Mouse (Mus musculus): Measurements from ENCODE around the gene Opalin. TPM values are rescaled to one million over a fixed set of nuclear protein-coding genes. Genes with fewer than 3 reads are reported as not detected.
A peak's percentile ranks its signal among the peaks of the same experiment; 100 is the strongest.

The Opalin gene
- total RNA-seq (2014; rRNA removed) (not detected in 2 replicates), polyA plus RNA-seq (2015; fragmentation: Nextera tagmentation; extraction: Ambion mirVana) (not detected in 2 replicates)

- H3K27me3 ChIP-seq (ENCODE audit: insufficient read depth, low read length) = no peaks in the 10 kb centered on the region
- no peaks in the 10 kb centered on the region for H3K4me1 ChIP-seq (ENCODE audit: insufficient read depth, low read length)
- WGBS = 63% methylated on average over 3 of the region's 3 CpGs
- H3K4me2 ChIP-seq (ENCODE audit: low read depth, low read length, poor library complexity, severe bottlenecking) = no peak within 1 kb of the TSS
- no peak for TF ChIP-seq CTCF (IDR thresholded peaks at IDR 0.05)
- no peak within 1 kb of the TSS for H3K9ac ChIP-seq (replicated peaks; ENCODE audit: low read length, poor library complexity, severe bottlenecking)
- ATAC-seq (ENCODE audit: low FRiP score) (no peak), DNase-seq (ENCODE audit: low spot score) (no peak)
- no peak within 1 kb of the TSS for H3K4me3 ChIP-seq (ENCODE audit: low read depth, low read length)
- H3K9me3 ChIP-seq (ENCODE audit: low read length) = no peaks in the 10 kb centered on the region
- no peaks in the 10 kb centered on the region for H3K36me3 ChIP-seq (ENCODE audit: insufficient read depth, low read length)
- no peak within 1 kb of the TSS for H3K27ac ChIP-seq (ENCODE audit: low read depth, low read length)
Measured at GRCm38 (mm10) chr19:41076906-41077305, at the start of gene Opalin. Gene Opalin, minus strand, starts transcription at chr19:41077113.

GRCm38 (mm10) chr19:41123009-41123408 is 46.1 kb upstream of the Opalin start:
- Histone ChIP-seq H3K27ac (ENCODE audit: low read depth, low read length) (no peak overlapping the region), H3K9me3 (ENCODE audit: low read length) (no peaks in the 10 kb centered on the region), H3K4me3 (ENCODE audit: low read depth, low read length) (no peak overlapping the region), H3K27me3 (ENCODE audit: insufficient read depth, low read length) (no peaks in the 10 kb centered on the region), H3K4me2 (ENCODE audit: low read depth, low read length, poor library complexity, severe bottlenecking) (no peak overlapping the region), H3K9ac (replicated peaks; ENCODE audit: low read length, poor library complexity, severe bottlenecking) (no peak overlapping the region), H3K4me1 (ENCODE audit: insufficient read depth, low read length) (no peaks in the 10 kb centered on the region), H3K36me3 (ENCODE audit: insufficient read depth, low read length) (no peaks in the 10 kb centered on the region)
- 30% methylated on average over 3 of the region's 3 CpGs for WGBS
- no peak for ATAC-seq (ENCODE audit: low FRiP score)
- no peak for DNase-seq (ENCODE audit: low spot score)
- no peak for TF ChIP-seq CTCF (IDR thresholded peaks at IDR 0.05)

DNA sequence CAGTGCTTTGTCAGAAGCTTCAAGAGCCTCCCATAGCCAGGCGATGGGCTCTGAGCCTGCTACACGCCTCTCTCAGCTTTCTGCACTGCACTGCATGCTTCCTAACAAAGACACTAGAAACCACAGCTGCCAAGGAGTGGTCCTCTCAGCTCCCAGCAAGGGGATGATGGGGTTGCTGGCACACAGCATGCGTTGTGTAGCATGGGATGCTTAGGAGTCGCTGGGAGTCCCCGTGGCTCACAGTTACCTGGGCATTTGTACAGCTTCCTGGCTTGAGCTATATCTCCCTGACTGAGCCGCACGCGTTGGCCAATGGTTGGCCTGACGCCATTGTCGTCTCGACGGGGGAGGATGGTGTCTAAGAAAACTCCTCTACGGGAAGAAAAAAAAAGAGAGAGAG is 43.0 kb upstream of the Opalin start:
- ATAC-seq (ENCODE audit: low FRiP score) = no peak
- Histone ChIP-seq H3K4me2 (ENCODE audit: low read depth, low read length, poor library complexity, severe bottlenecking) (no peak overlapping the region), H3K4me1 (ENCODE audit: insufficient read depth, low read length) (no peaks in the 10 kb centered on the region), H3K36me3 (ENCODE audit: insufficient read depth, low read length) (no peaks in the 10 kb centered on the region), H3K4me3 (ENCODE audit: low read depth, low read length) (no peak overlapping the region), H3K27ac (ENCODE audit: low read depth, low read length) (no peak overlapping the region), H3K27me3 (ENCODE audit: insufficient read depth, low read length) (no peaks in the 10 kb centered on the region), H3K9me3 (ENCODE audit: low read length) (no peaks in the 10 kb centered on the region), H3K9ac (replicated peaks; ENCODE audit: low read length, poor library complexity, severe bottlenecking) (no peak overlapping the region)
- TF ChIP-seq CTCF (IDR thresholded peaks at IDR 0.05) = no peak
- peak; percentile 58 for DNase-seq (ENCODE audit: low spot score)
- WGBS = 80% methylated on average over 13 of the region's 13 CpGs

GRCm38 (mm10) chr19:41118346-41118745 is 41.4 kb upstream of the Opalin start:
- WGBS = 55% methylated on average over 6 of the region's 6 CpGs
- no peak for TF ChIP-seq CTCF (IDR thresholded peaks at IDR 0.05)
- H3K4me2 ChIP-seq (ENCODE audit: low read depth, low read length, poor library complexity, severe bottlenecking) = no peak overlapping the region
- no peaks in the 10 kb centered on the region for H3K36me3 ChIP-seq (ENCODE audit: insufficient read depth, low read length)
- no peaks in the 10 kb centered on the region for H3K9me3 ChIP-seq (ENCODE audit: low read length)
- no peak overlapping the region for H3K27ac ChIP-seq (ENCODE audit: low read depth, low read length)
- H3K4me1 ChIP-seq (ENCODE audit: insufficient read depth, low read length) = no peaks in the 10 kb centered on the region; the same call in 1 of the 2 replicates
- DNase-seq (ENCODE audit: low spot score) (no peak), ATAC-seq (ENCODE audit: low FRiP score) (no peak)
- no peak overlapping the region for H3K9ac ChIP-seq (replicated peaks; ENCODE audit: low read length, poor library complexity, severe bottlenecking)
- no peak overlapping the region for H3K4me3 ChIP-seq (ENCODE audit: low read depth, low read length)
- H3K27me3 ChIP-seq (ENCODE audit: insufficient read depth, low read length) = no peaks in the 10 kb centered on the region

GRCm38 (mm10) chr19:41117334-41117733 is 40.4 kb upstream of the Opalin start:
- DNase-seq (ENCODE audit: low spot score) = peak; percentile 82
- 79% methylated on average over 4 of the region's 4 CpGs for WGBS
- no peak for ATAC-seq (ENCODE audit: low FRiP score)
- no peak for TF ChIP-seq CTCF (IDR thresholded peaks at IDR 0.05)
- Histone ChIP-seq H3K4me2 (ENCODE audit: low read depth, low read length, poor library complexity, severe bottlenecking) (no peak overlapping the region), H3K27ac (ENCODE audit: low read depth, low read length) (no peak overlapping the region), H3K27me3 (ENCODE audit: insufficient read depth, low read length) (no peaks in the 10 kb centered on the region), H3K4me3 (ENCODE audit: low read depth, low read length) (no peak overlapping the region), H3K9ac (replicated peaks; ENCODE audit: low read length, poor library complexity, severe bottlenecking) (no peak overlapping the region), H3K9me3 (ENCODE audit: low read length) (no peaks in the 10 kb centered on the region), H3K4me1 (ENCODE audit: insufficient read depth, low read length) (no peaks in the 10 kb centered on the region; the same call in 1 of the 2 replicates), H3K36me3 (ENCODE audit: insufficient read depth, low read length) (no peaks in the 10 kb centered on the region)

DNA sequence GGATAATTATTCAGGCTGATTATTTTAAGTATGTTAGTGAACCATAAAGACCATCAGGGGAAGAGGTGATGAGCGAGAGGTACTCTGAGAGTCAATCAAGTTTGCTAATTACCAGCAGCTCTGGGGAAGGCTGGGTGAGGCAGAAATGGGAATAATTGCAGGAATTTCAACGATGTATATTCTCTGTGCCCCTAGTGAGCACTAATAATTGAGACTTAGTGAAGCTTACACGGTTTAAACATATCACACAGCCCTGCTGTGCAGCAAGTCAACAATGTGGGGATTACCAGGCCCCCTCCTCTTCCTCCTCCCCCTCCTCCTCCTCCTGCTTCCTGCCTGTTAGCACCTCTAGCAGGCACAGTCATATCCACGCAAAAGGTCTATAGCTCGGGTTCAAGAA is 37.7 kb upstream of the Opalin start:
- Histone ChIP-seq H3K9ac (replicated peaks; ENCODE audit: low read length, poor library complexity, severe bottlenecking) (no peak overlapping the region), H3K27ac (ENCODE audit: low read depth, low read length) (no peak overlapping the region), H3K4me3 (ENCODE audit: low read depth, low read length) (no peak overlapping the region), H3K4me1 (ENCODE audit: insufficient read depth, low read length) (no peaks in the 10 kb centered on the region; the same call in 1 of the 2 replicates), H3K9me3 (ENCODE audit: low read length) (no peaks in the 10 kb centered on the region), H3K4me2 (ENCODE audit: low read depth, low read length, poor library complexity, severe bottlenecking) (no peak overlapping the region), H3K27me3 (ENCODE audit: insufficient read depth, low read length) (peaks cover 10% of the 10 kb centered on the region; the same call in 1 of the 2 replicates), H3K36me3 (ENCODE audit: insufficient read depth, low read length) (no peaks in the 10 kb centered on the region)
- ATAC-seq (ENCODE audit: low FRiP score) (no peak), DNase-seq (ENCODE audit: low spot score) (no peak)
- no peak for TF ChIP-seq CTCF (IDR thresholded peaks at IDR 0.05)
- WGBS = 17% methylated on average over 5 of the region's 5 CpGs

Measured in midbrain, postnatal 0 days (tissue).